Mouse (Mus musculus) limb, embryonic 12.5 days (tissue): ENCODE measurements around the gene Kalrn. TPM values are rescaled to one million over a fixed set of nuclear protein-coding genes. Genes with fewer than 3 reads are reported as not detected.
A peak's percentile ranks its signal among the peaks of the same experiment; 100 is the strongest.

Source experiments
- ATAC-seq: fragments of 200-750 bp; cut with Nextera tagmentation; 2 replicates; pipeline ENCODE4 v1.8.0; 2017; ENCODE audit warnings: low read depth, moderate TSS enrichment; ENCODE audit not compliant: insufficient number of reproducible peaks, insufficient read depth, low FRiP score, low TSS enrichment
- H3K27ac ChIP-seq: fragments of 300-500 bp; sonication (generic); 2 replicates; pipeline ENCODE4 v1.5.1; 2016; ENCODE audit warnings: mild to moderate bottlenecking, moderate library complexity
- H3K27me3 ChIP-seq: fragments of 300-500 bp; sonication (generic); 2 replicates; pipeline ENCODE4 v1.6.1; 2016; ENCODE audit warnings: mild to moderate bottlenecking, moderate library complexity
- H3K36me3 ChIP-seq: fragments of 300-500 bp; sonication (generic); 2 replicates; pipeline ENCODE4 v1.6.1; 2016; ENCODE audit warnings: mild to moderate bottlenecking, moderate library complexity
- H3K4me1 ChIP-seq: fragments of 300-500 bp; sonication (generic); replicated peaks from 2 replicates; pipeline ENCODE4 v1.6.1; 2016
- H3K4me2 ChIP-seq: fragments of 300-500 bp; sonication (generic); 2 replicates; pipeline ENCODE4 v1.6.1; 2016; ENCODE audit warnings: mild to moderate bottlenecking, moderate library complexity
- H3K4me3 ChIP-seq: fragments of 300-500 bp; sonication (generic); replicated peaks from 2 replicates; pipeline ENCODE4 v1.5.1; 2016; ENCODE audit warnings: mild to moderate bottlenecking
- H3K9ac ChIP-seq: fragments of 300-500 bp; sonication (generic); replicated peaks from 2 replicates; pipeline ENCODE4 v1.6.1; 2016; ENCODE audit warnings: mild to moderate bottlenecking, moderate library complexity
- H3K9me3 ChIP-seq: fragments of 300-500 bp; sonication (generic); 2 replicates; pipeline ENCODE4 v1.6.1; 2016; ENCODE audit warnings: mild to moderate bottlenecking, moderate library complexity
- WGBS: fragments of 180-500 bp; shearing (Covaris S2); methylation state at CpG from one replicate; pipeline ENCODE4 v1.1.7; 2016; 5-methylcytosine and 5-hydroxymethylcytosine counted together
- polyA plus RNA-seq: library from polyadenylated mRNA; unstranded; fragments of >200 nt; fragmentation: Nextera tagmentation; extraction: Ambion mirVana; gene quantifications from 2 replicates; pipeline ENCODE4 v1.2.1, GENCODE M21; 2016

The Kalrn gene
- polyA plus RNA-seq, 1 experiment from 2014 or later = 13.1 TPM

DNA sequence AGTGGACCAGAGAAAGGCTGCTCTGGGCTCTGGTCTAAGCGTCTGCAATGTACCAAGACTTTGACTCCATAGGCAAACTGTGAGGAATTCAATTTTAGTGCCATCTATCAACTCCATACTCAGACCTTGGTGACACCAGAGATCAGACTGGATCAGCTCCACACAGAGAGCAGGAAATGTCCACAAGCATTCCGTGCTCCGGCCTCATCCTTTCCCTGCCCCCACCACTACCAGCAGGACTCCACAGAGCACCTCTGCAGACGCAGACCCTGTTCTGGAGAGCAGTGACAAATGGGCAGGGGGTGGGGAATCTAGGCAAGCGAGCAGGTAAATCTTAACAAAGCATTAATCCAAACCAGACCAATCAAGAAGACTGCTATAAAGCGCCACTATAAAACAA lies 15.4 kb downstream of the Kalrn start:
- 24% methylated on average over 6 of the region's 6 CpGs for WGBS
- no peaks in the 10 kb centered on the region for H3K9me3 ChIP-seq
- no peaks in the 10 kb centered on the region for H3K36me3 ChIP-seq
- peak overlapping the region; percentile 6; the same call in 1 of the 2 replicates for H3K4me2 ChIP-seq
- H3K4me3 ChIP-seq = no peak overlapping the region
- H3K4me1 ChIP-seq = peaks cover 25% of the 10 kb centered on the region
- ATAC-seq = no peak
- H3K9ac ChIP-seq = no peak overlapping the region
- no peaks in the 10 kb centered on the region for H3K27me3 ChIP-seq
- H3K27ac ChIP-seq = no peak overlapping the region

DNA sequence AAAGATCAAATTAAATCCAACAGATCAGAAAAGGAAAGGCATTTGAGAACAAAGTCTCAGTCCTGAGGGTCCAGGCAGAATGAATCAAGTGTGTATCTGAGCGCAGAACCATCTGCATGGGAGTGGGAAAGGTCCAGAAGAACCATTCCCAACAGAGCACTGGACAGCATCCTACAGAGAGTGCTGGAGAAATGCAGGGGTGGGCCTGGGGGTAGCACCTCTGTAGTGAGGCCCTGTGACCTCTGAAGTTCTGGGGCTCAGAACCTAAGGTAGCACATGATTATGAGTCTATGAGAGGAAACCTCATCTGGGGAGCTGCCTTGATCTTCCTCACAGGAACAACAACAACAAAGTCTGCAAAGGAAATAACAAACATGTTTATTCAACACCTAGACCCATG lies 20.6 kb downstream of the Kalrn start:
- H3K4me3 ChIP-seq = no peak overlapping the region
- H3K4me1 ChIP-seq = peaks cover 26% of the 10 kb centered on the region
- H3K27me3 ChIP-seq = no peaks in the 10 kb centered on the region
- no peaks in the 10 kb centered on the region for H3K9me3 ChIP-seq
- 91% methylated on average over 1 of the region's 1 CpGs for WGBS
- no peak for ATAC-seq
- no peak overlapping the region for H3K4me2 ChIP-seq
- no peak overlapping the region for H3K9ac ChIP-seq
- H3K27ac ChIP-seq = no peak overlapping the region
- H3K36me3 ChIP-seq = no peaks in the 10 kb centered on the region

- 81% methylated on average over 5 of the region's 5 CpGs for WGBS
These were observed 23.8 kb downstream of the Kalrn start for GRCm38 (mm10) chr16:34549470-34549999.

DNA sequence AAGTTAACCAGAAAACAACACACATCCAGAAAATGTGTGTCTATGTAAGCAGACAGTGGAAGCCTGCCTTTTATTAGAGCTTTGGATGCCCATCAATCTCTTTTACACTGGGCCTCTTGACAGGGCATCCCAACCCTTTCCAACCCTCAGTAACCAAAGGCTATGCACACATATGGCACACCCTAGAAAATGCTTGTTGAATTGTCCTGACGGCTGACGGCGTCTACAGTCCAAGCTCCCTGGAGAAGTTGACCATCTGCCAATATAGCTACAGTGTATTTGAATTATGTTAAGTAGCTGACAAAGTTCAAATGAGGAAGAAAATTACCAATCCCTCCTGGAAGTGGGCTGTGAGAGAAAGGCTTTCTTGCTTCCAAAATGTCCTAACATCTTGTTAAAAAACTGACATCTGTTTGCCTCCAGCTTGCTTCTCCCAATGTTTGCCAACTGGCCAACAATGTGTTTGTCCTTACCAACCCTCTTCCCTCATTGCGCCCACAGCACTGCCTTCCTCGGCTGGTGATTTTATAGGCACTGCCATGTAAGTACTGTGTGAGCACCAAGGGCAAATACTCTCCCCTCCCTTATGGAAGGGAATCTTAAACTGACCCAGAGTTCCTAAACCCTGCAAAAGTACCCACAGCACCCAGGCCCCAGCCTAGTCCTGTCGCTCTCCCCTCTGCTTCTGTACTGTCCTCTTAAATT lies 26.4 kb downstream of the Kalrn start:
- no peak overlapping the region for H3K4me3 ChIP-seq
- WGBS = 64% methylated on average over 6 of the region's 6 CpGs
- ATAC-seq = no peak
- peaks cover 18% of the 10 kb centered on the region for H3K4me1 ChIP-seq
- no peaks in the 10 kb centered on the region for H3K27me3 ChIP-seq
- H3K4me2 ChIP-seq = no peak overlapping the region
- H3K27ac ChIP-seq = no peak overlapping the region
- no peaks in the 10 kb centered on the region for H3K36me3 ChIP-seq
- peaks cover 6% of the 10 kb centered on the region; the same call in 1 of the 2 replicates for H3K9me3 ChIP-seq
- H3K9ac ChIP-seq = no peak overlapping the region

More at GRCm38 (mm10) chr16:34549470-34549999, 23.8 kb downstream of the Kalrn start:
- Histone ChIP-seq H3K4me1 (peaks cover 27% of the 10 kb centered on the region), H3K9ac (no peak overlapping the region), H3K9me3 (no peaks in the 10 kb centered on the region), H3K4me3 (no peak overlapping the region), H3K36me3 (no peaks in the 10 kb centered on the region), H3K4me2 (no peak overlapping the region), H3K27me3 (no peaks in the 10 kb centered on the region), H3K27ac (no peak overlapping the region)
- ATAC-seq = no peak

- Histone ChIP-seq H3K9me3 (peaks cover 6% of the 10 kb centered on the region; the same call in 1 of the 2 replicates), H3K9ac (no peak overlapping the region), H3K4me3 (no peak overlapping the region), H3K4me2 (no peak overlapping the region), H3K27ac (no peak overlapping the region), H3K27me3 (no peaks in the 10 kb centered on the region), H3K4me1 (peaks cover 18% of the 10 kb centered on the region), H3K36me3 (no peaks in the 10 kb centered on the region)
- no peak for ATAC-seq
- 77% methylated on average over 4 of the region's 4 CpGs for WGBS
These were observed 29.6 kb downstream of the Kalrn start for GRCm38 (mm10) chr16:34543754-34544153.

- Histone ChIP-seq H3K9ac (no peak overlapping the region), H3K27ac (no peak overlapping the region), H3K4me2 (no peak overlapping the region), H3K4me3 (no peak overlapping the region), H3K27me3 (no peaks in the 10 kb centered on the region), H3K36me3 (no peaks in the 10 kb centered on the region), H3K4me1 (peaks cover 12% of the 10 kb centered on the region), H3K9me3 (peaks cover 6% of the 10 kb centered on the region; the same call in 1 of the 2 replicates)
- no peak for ATAC-seq
- WGBS = 97% methylated on average over 2 of the region's 2 CpGs
These were observed 31.0 kb downstream of the Kalrn start for GRCm38 (mm10) chr16:34542341-34542740.

- WGBS = 58% methylated on average over 5 of the region's 5 CpGs
- H3K4me2 ChIP-seq = no peak overlapping the region
These were observed 34.6 kb downstream of the Kalrn start for GRCm38 (mm10) chr16:34538679-34539185.

DNA sequence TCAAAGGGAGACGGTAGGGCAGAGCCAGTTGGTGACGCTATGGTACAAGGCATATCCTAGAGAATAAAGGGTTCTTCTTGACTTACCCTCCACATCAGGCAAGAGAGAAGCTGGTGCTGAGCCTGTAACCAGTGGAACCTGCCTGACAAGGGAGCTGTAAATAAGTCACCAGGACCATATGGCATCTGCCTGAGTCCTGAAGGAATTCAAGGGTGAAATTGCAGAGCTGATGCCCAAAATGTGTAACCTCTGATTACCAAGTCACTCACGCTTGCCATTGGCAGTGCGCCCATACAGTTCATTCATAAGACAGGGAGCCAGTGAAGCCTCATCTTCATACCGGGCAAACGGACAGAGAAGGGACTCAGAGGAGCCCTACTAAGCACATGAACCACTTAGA lies 37.0 kb downstream of the Kalrn start:
- H3K9ac ChIP-seq = no peak overlapping the region
- WGBS = 84% methylated on average over 6 of the region's 6 CpGs
- no peaks in the 10 kb centered on the region for H3K9me3 ChIP-seq
- no peak overlapping the region for H3K4me3 ChIP-seq
- H3K36me3 ChIP-seq = no peaks in the 10 kb centered on the region
- ATAC-seq = no peak
- no peak overlapping the region for H3K4me2 ChIP-seq
- peaks cover 24% of the 10 kb centered on the region for H3K4me1 ChIP-seq
- H3K27me3 ChIP-seq = no peaks in the 10 kb centered on the region
- H3K27ac ChIP-seq = no peak overlapping the region

More at GRCm38 (mm10) chr16:34538679-34539185, 34.6 kb downstream of the Kalrn start:
- ATAC-seq = no peak
- H3K9me3 ChIP-seq = peaks cover 6% of the 10 kb centered on the region; the same call in 1 of the 2 replicates
- no peaks in the 10 kb centered on the region for H3K27me3 ChIP-seq
- no peaks in the 10 kb centered on the region for H3K36me3 ChIP-seq
- no peak overlapping the region for H3K27ac ChIP-seq
- H3K4me1 ChIP-seq = peaks cover 24% of the 10 kb centered on the region
- H3K9ac ChIP-seq = no peak overlapping the region
- H3K4me3 ChIP-seq = no peak overlapping the region

GRCm38 (mm10) chr16:34535135-34535534 lies 38.2 kb downstream of the Kalrn start:
- ATAC-seq = no peak
- H3K27ac ChIP-seq = no peak overlapping the region
- WGBS = 29% methylated on average over 7 of the region's 7 CpGs

GRCm38 (mm10) chr16:34531506-34531905 lies 41.8 kb downstream of the Kalrn start:
- no peaks in the 10 kb centered on the region for H3K9me3 ChIP-seq
- no peak overlapping the region for H3K27ac ChIP-seq
- ATAC-seq = no peak
- no peak overlapping the region for H3K9ac ChIP-seq
- no peak overlapping the region for H3K4me3 ChIP-seq
- WGBS = 7% methylated on average over 1 of the region's 1 CpGs
- no peak overlapping the region for H3K4me2 ChIP-seq
- H3K27me3 ChIP-seq = no peaks in the 10 kb centered on the region
- H3K4me1 ChIP-seq = peaks cover 16% of the 10 kb centered on the region
- H3K36me3 ChIP-seq = no peaks in the 10 kb centered on the region

More at GRCm38 (mm10) chr16:34535135-34535534, 38.2 kb downstream of the Kalrn start:
- H3K27me3 ChIP-seq = no peaks in the 10 kb centered on the region
- H3K9me3 ChIP-seq = no peaks in the 10 kb centered on the region
- H3K4me2 ChIP-seq = no peak overlapping the region
- H3K36me3 ChIP-seq = no peaks in the 10 kb centered on the region
- peaks cover 24% of the 10 kb centered on the region for H3K4me1 ChIP-seq
- no peak overlapping the region for H3K4me3 ChIP-seq
- H3K9ac ChIP-seq = no peak overlapping the region

DNA sequence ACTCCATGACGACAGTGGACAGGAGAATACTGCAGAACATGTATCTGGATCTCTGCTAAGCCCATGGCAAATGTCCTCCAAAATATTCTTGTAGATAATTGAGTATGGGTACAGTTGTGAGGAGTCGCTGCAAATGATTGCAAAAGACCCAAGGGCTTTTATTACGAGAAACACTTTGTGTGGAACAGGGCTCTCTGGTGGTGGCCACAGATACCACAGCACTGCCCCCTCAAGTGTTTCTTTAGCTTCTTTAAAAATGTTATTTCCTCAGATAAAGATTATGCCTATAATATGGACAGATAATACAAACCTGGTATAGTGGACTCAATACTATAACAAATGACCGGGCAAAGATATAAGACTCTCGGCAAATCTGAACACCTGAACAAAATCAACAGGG lies 43.3 kb downstream of the Kalrn start:
- no peaks in the 10 kb centered on the region for H3K27me3 ChIP-seq
- no peak overlapping the region for H3K4me3 ChIP-seq
- H3K4me2 ChIP-seq = no peak overlapping the region
- ATAC-seq = no peak
- no peak overlapping the region for H3K27ac ChIP-seq
- H3K9me3 ChIP-seq = no peaks in the 10 kb centered on the region
- WGBS = 89% methylated on average over 5 of the region's 5 CpGs
- no peaks in the 10 kb centered on the region for H3K36me3 ChIP-seq
- peaks cover 3% of the 10 kb centered on the region for H3K4me1 ChIP-seq
- no peak overlapping the region for H3K9ac ChIP-seq
